Mouse (Mus musculus) retina, postnatal 1 day (tissue): ENCODE measurements around the gene 1810062G17Rik.

Source experiments
- DNase-seq: peaks from one replicate; pipeline ENCODE4 v3.0.0-alpha.2; 2012

The 1810062G17Rik gene

GRCm38 (mm10) chr3:36511491-36511890 lies 35.8 kb downstream of the 1810062G17Rik start:
- DNase-seq = no peak

- DNase-seq = no peak
Observed at GRCm38 (mm10) chr3:36516196-36516595, 40.5 kb downstream of the 1810062G17Rik start.

DNA sequence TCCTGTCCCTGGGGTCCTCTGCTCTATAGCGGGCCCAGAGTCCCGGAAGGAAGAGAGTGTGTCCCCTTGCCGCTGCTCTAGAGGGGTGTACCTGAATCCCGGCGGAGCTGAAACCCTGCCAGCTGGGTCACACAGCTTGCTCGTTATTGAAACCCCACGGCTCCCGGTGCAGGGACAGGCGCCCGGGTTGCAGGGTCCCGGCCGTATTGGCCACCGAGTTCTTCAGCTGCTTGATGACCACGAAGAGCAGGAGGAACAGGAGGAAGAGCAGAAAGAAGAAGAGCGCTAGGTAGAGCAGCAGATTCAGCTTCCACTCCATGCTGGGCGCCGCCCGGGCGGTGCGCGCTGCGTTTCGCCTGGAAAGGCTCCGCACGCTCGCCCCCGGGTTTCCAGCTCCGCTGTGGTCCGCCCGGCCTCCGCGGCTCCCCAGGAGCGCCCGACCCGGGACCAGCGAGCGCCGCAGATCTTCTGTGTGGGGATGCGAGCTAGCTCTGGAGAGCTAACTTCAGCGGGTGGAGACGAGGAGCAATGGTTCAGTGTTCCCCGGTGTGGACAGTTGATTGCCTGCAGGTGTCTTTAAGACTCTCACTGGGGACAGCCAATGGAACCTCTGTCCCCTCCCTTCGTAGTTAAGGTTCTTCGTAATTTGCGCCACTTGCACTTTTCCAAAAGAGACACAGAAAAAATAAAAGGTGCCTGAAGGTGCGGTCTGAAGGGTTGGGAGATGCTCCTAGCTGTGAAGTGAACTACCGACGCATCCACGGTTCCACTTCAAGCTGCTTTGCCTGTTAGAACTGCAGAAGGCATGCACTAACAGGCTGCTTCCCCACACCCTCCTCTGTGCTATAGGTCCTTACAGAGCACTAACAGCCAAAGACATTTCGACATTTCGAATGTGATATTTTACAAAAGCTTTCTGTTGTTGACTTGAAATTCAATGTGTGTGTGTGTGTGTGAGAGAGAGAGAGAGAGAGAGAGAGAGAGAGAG lies 45.6 kb downstream of the 1810062G17Rik start, which contains the start of gene Gm11549:
Gene Gm11549, minus strand, starts transcription at position 741 of the 988 bp plus-strand sequence.
- DNase-seq = peak; percentile 55

GRCm38 (mm10) chr3:36522137-36522536 lies 46.4 kb downstream of the 1810062G17Rik start:
- DNase-seq = peak; percentile 31

- no peak for DNase-seq
Observed at GRCm38 (mm10) chr3:36524466-36524865, 48.7 kb downstream of the 1810062G17Rik start.

DNA sequence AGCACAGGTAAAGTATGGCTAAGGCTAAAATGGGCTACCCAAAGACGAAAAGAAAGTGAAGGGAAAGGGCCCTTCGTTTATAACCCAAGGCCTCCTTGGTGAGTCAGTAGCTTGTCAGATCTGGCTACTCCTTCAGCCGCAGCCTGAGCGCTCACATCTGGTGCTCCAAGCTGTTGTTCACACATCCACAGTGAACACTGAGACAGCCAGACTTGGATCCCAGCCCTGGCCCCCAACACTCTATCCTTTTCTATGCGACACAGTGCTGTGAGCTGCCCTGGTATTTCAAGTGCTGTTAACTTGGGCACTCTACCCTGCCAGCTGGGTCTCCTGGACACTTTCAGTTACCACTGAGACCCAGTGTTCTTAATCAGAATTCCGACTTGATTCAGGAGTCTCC lies 54.6 kb downstream of the 1810062G17Rik start:
- DNase-seq = no peak

GRCm38 (mm10) chr3:36530781-36531180 lies 55.0 kb downstream of the 1810062G17Rik start:
- no peak for DNase-seq

GRCm38 (mm10) chr3:36531242-36531641 lies 55.5 kb downstream of the 1810062G17Rik start:
- no peak for DNase-seq
